Mouse (Mus musculus): ENCODE data around the gene Mylk3.
A peak's percentile ranks its signal among the peaks of the same experiment; 100 is the strongest.

Mylk3 gene

GRCm38 (mm10) chr8:85386205-85386604 is at the start of gene Mylk3:
Gene Mylk3 (minus strand): TSS chr8:85386345.
- DNase-seq (ENCODE audit: low spot score in 2 of 2): no peak

GRCm38 (mm10) chr8:85435736-85436135 is 49.6 kb upstream of the Mylk3 start:
- DNase-seq (ENCODE audit: low spot score in 2 of 2): no peak

GRCm38 (mm10) chr8:85434817-85435216 is 48.7 kb upstream of the Mylk3 start:
- no peak for DNase-seq (ENCODE audit: low spot score in 2 of 2)

DNA sequence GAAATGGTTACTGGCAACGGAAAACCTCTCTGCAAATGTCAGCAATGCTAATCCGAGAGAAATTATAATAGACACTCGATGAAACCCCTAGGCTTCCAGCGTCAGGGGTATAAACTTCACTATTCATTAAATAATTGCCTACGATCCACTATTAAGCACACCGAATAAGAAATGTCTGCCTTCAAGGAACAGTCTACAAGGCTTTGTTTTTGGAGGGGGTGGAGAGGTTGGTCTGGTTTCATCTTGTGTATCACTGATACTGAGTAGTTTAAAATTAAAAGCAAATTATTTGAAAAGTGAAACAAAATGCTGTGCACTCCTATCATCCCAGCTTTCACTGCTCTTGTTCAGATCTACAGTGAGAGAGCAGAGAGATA is 46.9 kb upstream of the Mylk3 start:
- DNase-seq (ENCODE audit: low spot score in 2 of 2): no peak

DNA sequence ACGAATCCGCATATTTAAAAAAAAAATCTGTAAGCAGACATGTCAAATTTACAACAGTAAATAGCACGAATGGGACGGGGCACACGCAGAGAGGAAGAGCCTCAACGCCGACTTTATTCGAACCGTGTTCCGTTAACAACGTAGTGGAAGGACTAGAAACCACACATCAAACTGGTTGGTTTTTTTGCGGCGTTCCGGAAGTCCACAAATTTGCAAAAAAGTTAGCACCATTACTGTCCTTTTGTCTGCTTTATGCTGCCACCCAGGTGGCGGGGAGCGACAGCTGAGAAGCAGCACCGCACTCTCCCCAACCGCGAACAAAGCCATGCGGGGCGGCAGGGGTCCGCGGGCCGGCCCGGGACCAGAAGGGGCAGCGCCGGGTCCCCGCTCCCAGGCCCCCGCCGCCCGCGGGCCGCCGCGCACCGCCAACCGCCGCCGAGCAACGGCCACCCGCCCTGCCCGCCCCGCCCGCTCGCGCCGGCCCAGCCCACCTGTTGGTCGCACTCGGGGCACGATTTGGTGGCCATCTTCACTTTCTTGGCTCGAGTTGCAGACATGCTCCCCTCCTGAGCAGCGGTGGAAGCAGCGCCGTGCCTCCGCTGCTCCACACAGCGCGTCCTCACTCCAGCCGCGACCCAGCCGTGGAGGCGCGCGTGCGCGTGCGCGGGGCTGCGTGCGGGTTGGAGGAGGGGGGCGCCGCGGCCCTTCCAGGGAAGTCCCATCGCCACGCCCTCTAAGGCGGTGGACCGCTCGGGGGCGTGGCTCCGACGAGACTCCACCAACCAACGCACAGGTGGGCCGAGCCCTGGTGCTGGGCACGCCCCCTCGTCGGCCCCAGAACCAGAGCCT is 46.2 kb upstream of the Mylk3 start, which contains the start of gene 4921524J17Rik:
Gene 4921524J17Rik, minus strand, starts transcription at position 666 of the 849 bp plus-strand sequence.
- DNase-seq (ENCODE audit: low spot score in 2 of 2): peak; percentile 97

DNA sequence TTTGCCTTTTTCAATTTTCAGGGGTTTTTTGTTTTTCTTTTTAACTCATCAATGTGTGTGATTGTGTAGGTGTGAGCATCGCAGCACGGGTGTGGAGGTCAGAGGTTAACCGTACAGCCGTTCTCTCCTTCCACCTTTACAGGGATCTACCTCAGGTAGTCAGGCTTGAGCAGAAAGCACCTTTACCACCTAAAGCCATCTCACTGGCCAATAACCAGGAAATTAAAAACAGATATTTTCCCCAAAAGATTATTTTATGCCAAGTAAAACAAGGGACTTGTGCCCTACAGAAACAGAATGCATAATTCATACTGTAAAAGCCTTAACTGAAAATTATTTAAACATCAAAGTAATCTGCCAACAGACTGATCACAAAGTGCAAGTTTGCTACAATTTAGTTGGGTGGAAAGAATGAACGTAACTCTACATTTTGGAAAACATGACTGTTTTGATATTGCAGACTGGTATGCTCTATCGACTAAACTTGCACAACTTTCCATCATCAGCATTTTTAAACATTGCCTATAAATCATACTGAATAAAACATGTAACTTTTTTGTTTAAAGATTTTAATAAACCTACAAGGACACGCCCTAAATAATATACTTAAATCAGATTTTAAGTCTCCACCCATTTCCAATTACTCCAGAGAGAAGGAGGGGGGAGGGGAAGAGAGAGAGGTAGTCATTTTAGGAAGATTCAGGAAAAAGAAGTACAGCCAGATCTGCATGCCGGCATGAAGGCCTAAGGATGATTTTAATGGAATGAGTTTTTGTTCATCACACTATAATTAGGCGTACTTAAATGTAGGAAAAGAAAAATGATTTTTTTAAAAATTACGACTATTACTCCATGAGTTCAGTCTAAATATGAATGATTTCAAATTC is 45.4 kb upstream of the Mylk3 start:
- DNase-seq (ENCODE audit: low spot score in 2 of 2): no peak

DNA sequence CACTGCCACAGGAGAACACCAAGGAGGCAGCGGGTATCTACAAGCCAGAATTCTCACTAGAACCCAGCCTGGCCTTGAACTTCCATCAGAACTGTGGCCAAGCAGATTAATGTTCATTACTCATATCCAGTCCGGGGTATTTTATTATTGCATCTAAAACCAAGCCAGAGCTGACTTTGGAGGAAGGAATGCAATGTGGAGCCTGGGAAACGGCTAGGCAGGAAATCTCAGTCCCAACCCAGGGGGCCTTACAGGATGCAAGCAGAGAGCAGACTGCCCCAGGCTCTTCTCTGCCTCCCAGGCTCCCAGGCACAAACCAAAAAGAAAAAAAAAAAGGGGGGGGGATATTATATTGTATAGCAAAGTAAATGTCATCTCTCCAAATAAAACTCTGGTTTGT is 44.7 kb upstream of the Mylk3 start:
- no peak for DNase-seq (ENCODE audit: low spot score in 2 of 2)

GRCm38 (mm10) chr8:85429219-85429618 is 43.1 kb upstream of the Mylk3 start:
- no peak for DNase-seq (ENCODE audit: low spot score in 2 of 2)

- DNase-seq (ENCODE audit: low spot score in 2 of 2): no peak
Observed at GRCm38 (mm10) chr8:85427026-85427425, 40.9 kb upstream of the Mylk3 start.

DNA sequence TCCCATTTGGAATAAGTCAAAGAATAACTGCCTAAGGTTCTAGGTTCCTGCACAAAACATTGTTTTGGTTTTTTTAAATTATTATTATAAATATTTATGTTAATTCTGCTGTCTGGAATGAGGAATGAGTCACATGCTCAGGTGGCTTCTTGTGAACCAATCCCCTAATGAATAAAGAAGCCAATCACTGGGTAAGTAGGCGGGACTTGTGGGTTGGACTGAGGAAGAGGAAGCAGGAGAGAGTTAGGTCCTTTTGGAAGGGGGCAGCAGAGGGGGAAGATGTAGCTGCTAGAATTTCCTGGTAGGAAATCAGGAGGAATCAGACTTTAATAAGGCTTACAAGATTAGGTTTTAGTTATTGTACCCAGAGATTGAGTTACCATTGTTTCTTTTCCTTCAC is 35.2 kb upstream of the Mylk3 start:
- DNase-seq (ENCODE audit: low spot score in 2 of 2): no peak

- DNase-seq (ENCODE audit: low spot score in 2 of 2): no peak
Observed at GRCm38 (mm10) chr8:85408526-85408925, 22.4 kb upstream of the Mylk3 start.

GRCm38 (mm10) chr8:85408053-85408505 is 21.9 kb upstream of the Mylk3 start:
- DNase-seq (ENCODE audit: low spot score in 2 of 2): peak; percentile 50 to 60

- DNase-seq (ENCODE audit: low spot score in 2 of 2): no peak
Observed at GRCm38 (mm10) chr8:85405961-85406360, 19.8 kb upstream of the Mylk3 start.

GRCm38 (mm10) chr8:85405418-85405817 is 19.3 kb upstream of the Mylk3 start:
- DNase-seq (ENCODE audit: low spot score in 2 of 2): no peak

- no peak for DNase-seq (ENCODE audit: low spot score in 2 of 2)
Observed at GRCm38 (mm10) chr8:85398548-85398947, 12.4 kb upstream of the Mylk3 start.

- peak in 1 of 2 experiments; percentile 41 for DNase-seq (ENCODE audit: low spot score in 2 of 2)
Observed at GRCm38 (mm10) chr8:85397508-85397907, 11.4 kb upstream of the Mylk3 start.

- DNase-seq (ENCODE audit: low spot score in 2 of 2): no peak
Observed at GRCm38 (mm10) chr8:85396432-85397079, 10.4 kb upstream of the Mylk3 start.

DNA sequence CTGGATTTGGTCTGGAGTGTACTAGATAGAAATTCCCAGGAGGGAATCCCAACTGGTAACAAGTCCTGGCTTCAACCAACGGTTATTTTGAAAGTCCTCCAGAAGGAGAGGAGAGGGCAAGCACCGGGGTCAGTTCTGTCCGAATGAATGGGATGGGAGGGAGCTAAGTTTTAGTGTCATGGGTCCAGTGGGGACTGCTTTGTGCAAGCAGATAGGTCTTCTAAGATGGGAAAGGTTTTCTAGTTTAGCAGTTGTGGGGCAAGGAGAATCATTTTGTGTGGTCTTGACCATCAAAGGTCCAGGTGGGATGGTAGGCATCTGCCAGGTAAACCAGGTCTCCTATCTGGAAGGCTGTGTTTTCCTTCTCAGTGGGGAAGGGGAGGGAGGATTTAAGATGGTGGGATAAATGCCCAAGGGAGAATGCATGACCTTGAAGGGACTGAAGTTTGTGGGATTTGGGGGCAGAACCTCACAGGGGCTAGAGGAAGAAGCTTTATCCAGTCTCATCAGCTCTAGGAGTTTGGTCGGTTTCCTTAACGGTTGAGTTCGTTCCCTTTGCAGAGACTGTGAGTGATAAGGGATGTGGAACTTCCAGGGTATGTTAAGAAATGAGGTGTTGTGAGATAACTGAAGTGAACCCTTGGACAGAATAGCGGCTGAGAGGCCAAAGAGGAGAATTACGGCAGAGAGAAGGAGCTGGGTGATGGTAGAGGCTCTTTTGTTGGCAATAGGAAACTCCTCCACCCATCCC is 9.7 kb upstream of the Mylk3 start:
- DNase-seq (ENCODE audit: low spot score in 2 of 2): no peak

- DNase-seq (ENCODE audit: low spot score in 2 of 2): no peak
Observed at GRCm38 (mm10) chr8:85395017-85395416, 8.9 kb upstream of the Mylk3 start.

DNA sequence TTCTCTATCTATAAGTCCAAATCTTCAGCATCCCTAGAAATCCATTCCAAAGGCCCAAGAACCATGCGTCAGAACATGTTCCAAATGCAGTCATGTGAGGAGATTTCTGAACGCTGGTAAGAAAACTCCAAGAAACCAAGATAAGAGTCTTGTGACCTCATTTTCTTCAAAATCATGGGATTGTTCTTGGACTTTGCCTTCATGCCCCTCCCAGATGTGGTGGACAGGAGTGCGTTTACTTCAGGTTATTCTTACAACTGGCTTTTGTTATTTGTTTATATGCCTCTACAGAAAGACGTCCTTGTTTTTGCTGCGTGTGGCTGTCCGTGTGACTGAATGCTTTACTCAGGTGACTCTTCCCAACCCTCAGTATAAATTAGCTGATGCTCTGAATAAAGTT is 7.1 kb upstream of the Mylk3 start:
- DNase-seq (ENCODE audit: low spot score in 2 of 2): no peak

GRCm38 (mm10) chr8:85391438-85391837 is 5.3 kb upstream of the Mylk3 start:
- no peak for DNase-seq (ENCODE audit: low spot score in 2 of 2)

Measured in spleen, postnatal 36 days (tissue).